Mouse (Mus musculus): ENCODE results near the gene Prpsap1. TPM values are rescaled to one million over a fixed set of nuclear protein-coding genes. Genes with fewer than 3 reads are reported as not detected.

The Prpsap1 gene
- total and polyA plus RNA-seq, 3 experiments = 79.8 to 114 (median 114) TPM

GRCm38 (mm10) chr11:116433356-116434286 is 60.4 kb downstream of the Prpsap1 start, which contains the start of gene Ubald2:
TSS of gene Ubald2 (plus strand) at chr11:116434094.
- Histone ChIP-seq H3K4me3 (replicated peaks in 1 of 3; ENCODE audit: low read depth in 2 of 3, low read length in 2 of 3, poor library complexity in 1 of 3) (peak within 1 kb of the TSS; percentile 67 to 83 (median 74)), H3K79me2 (replicated peaks; ENCODE audit: control insufficient read depth, extremely low read depth, insufficient read depth, poor library complexity, severe bottlenecking) (peaks cover 37% of the 10 kb centered on the region), H3K36me3 (replicated peaks in 1 of 2; ENCODE audit: control insufficient read depth in 1 of 2, insufficient read depth in 1 of 2, low read length in 1 of 2) (peaks cover 16 to 24% of the 10 kb centered on the region in 2 experiments), H3K9me3 (replicated peaks; ENCODE audit: low read length) (no peaks in the 10 kb centered on the region), H3K4me2 (ENCODE audit: insufficient read depth, low read depth, poor library complexity, severe bottlenecking) (peak within 1 kb of the TSS; percentile 79), H3K9ac (ENCODE audit: insufficient read depth, low read depth) (peak within 1 kb of the TSS; percentile 95), H3K27me3 (replicated peaks) (no peaks in the 10 kb centered on the region), H3K4me1 (ENCODE audit: control insufficient read depth in 1 of 2, insufficient read depth in 2 of 2) (peaks cover 30 to 66% of the 10 kb centered on the region in 2 experiments), H3K27ac (ENCODE audit: insufficient read depth, low read depth) (peak within 1 kb of the TSS; percentile 98)
- in situ Hi-C loops (cut with MboI; ENCODE audit: low pct_ligation_motif_present, low pct_unique_long_range_greater_than_20kb, low sequenced_read_pairs) (no loop called here), dilution Hi-C loops (cut with MboI; ENCODE audit: extremely low pct_ligation_motif_present, extremely low pct_unique_long_range_greater_than_20kb, low sequenced_read_pairs) (no loop called here)
- DNase-seq (ENCODE audit: extremely low read depth) = peak; percentile 100
- peak; percentile 42; the same call in 1 of the 2 replicates for TF ChIP-seq ZC3H11A (IDR thresholded peaks at IDR 0.05; ENCODE audit: low read depth, low read length)
- peak; percentile 89; the same call in 1 of the 2 replicates for TF ChIP-seq CHD1 (IDR thresholded peaks at IDR 0.05; ENCODE audit: low read depth, low read length)
- peak; percentile 98 for TF ChIP-seq RCOR1 (conservative IDR thresholded peaks at IDR 0.05; ENCODE audit: low read depth, low read length)
- TF ChIP-seq ZKSCAN1 (IDR thresholded peaks at IDR 0.05; ENCODE audit: borderline replicate concordance, low read depth, low read length) = no peak
- TF ChIP-seq MEF2A (IDR thresholded peaks at IDR 0.05; ENCODE audit: borderline replicate concordance, low read depth, low read length) = peak; percentile 99
- TF ChIP-seq USF2 (conservative IDR thresholded peaks at IDR 0.05; ENCODE audit: low read depth, low read length) = no peak
- peak; percentile 99 for TF ChIP-seq JUN (IDR thresholded peaks at IDR 0.05; ENCODE audit: insufficient read depth, low read depth, low read length)
- peak; percentile 40; the same call in 1 of the 2 replicates for TF ChIP-seq POLR2AphosphoS2 (IDR thresholded peaks at IDR 0.05; ENCODE audit: low read depth, low read length)
- TF ChIP-seq SIN3A (IDR thresholded peaks at IDR 0.05; ENCODE audit: low read length) = peak; percentile 99
- peak; percentile 72; the same call in 1 of the 2 replicates for TF ChIP-seq POLR2A (IDR thresholded peaks at IDR 0.05; ENCODE audit: low read depth, low read length)
- peak; percentile 60 for TF ChIP-seq ELF1 (IDR thresholded peaks at IDR 0.05; ENCODE audit: low read depth, low read length)
- TF ChIP-seq JUND (conservative IDR thresholded peaks at IDR 0.05; ENCODE audit: low read depth, low read length) = peak; percentile 99
- peak; percentile 92 for TF ChIP-seq MAFK (IDR thresholded peaks at IDR 0.05; ENCODE audit: insufficient replicate concordance, low read length)
- peak; percentile 66 for TF ChIP-seq HCFC1 (IDR thresholded peaks at IDR 0.05; ENCODE audit: low read depth, low read length)
- TF ChIP-seq NELFE (IDR thresholded peaks at IDR 0.05; ENCODE audit: low read depth, low read length) = 0 out of 2 replicates have a peak, but pooled peaks have one; percentile 49
- TF ChIP-seq CTCF (conservative IDR thresholded peaks at IDR 0.05 in 1 of 2, IDR thresholded peaks at IDR 0.05 in 1 of 2; ENCODE audit: low read depth in 2 of 2, low read length in 2 of 2) = no peak
- peak; percentile 30 for TF ChIP-seq RAD21 (IDR thresholded peaks at IDR 0.05; ENCODE audit: low read depth, low read length)
- TF ChIP-seq UBTF (IDR thresholded peaks at IDR 0.05; ENCODE audit: low read depth, low read length) = 0 out of 2 replicates have a peak, but pooled peaks have one; percentile 72
- peak; percentile 41 for TF ChIP-seq SMC3 (IDR thresholded peaks at IDR 0.05; ENCODE audit: low read depth, low read length)
- TF ChIP-seq MYC (IDR thresholded peaks at IDR 0.05; ENCODE audit: low read depth, low read length) = peak; percentile 98
- TF ChIP-seq EP300 (IDR thresholded peaks at IDR 0.05; ENCODE audit: low read length) = peak; percentile 99
- TF ChIP-seq GABPA (IDR thresholded peaks at IDR 0.05; ENCODE audit: insufficient replicate concordance, low read depth, low read length) = no peak
- no peak; the same call in 1 of the 2 replicates for TF ChIP-seq ZMIZ1 (IDR thresholded peaks at IDR 0.05; ENCODE audit: low read depth, low read length)
- no peak for TF ChIP-seq PAX5 (IDR thresholded peaks at IDR 0.05; ENCODE audit: low read length)
- TF ChIP-seq BHLHE40 (IDR thresholded peaks at IDR 0.05; ENCODE audit: low read depth, low read length) = peak; percentile 92
- TF ChIP-seq IRF4 (IDR thresholded peaks at IDR 0.05; ENCODE audit: low read depth, low read length) = peak; percentile 99
- peak; percentile 78 for TF ChIP-seq MAX (IDR thresholded peaks at IDR 0.05; ENCODE audit: low read length)
- peak; percentile 82 for TF ChIP-seq TCF12 (IDR thresholded peaks at IDR 0.05; ENCODE audit: low read depth, low read length)
- TF ChIP-seq E2F4 (IDR thresholded peaks at IDR 0.05; ENCODE audit: insufficient replicate concordance, low read depth, low read length) = peak; percentile 75; the same call in 1 of the 2 replicates
- TF ChIP-seq MAZ (IDR thresholded peaks at IDR 0.05; ENCODE audit: low read depth, low read length) = peak; percentile 98
- TF ChIP-seq ETS1 (conservative IDR thresholded peaks at IDR 0.05; ENCODE audit: low read depth, low read length) = peak; percentile 100
- peak; percentile 96 for TF ChIP-seq CHD2 (IDR thresholded peaks at IDR 0.05; ENCODE audit: low read length)
- peak; percentile 70; the same call in 1 of the 2 replicates for TF ChIP-seq TBP (conservative IDR thresholded peaks at IDR 0.05; ENCODE audit: low read depth, low read length)
- no peak for TF ChIP-seq USF1 (IDR thresholded peaks at IDR 0.05; ENCODE audit: low read depth, low read length)
- TF ChIP-seq ZNF384 (IDR thresholded peaks at IDR 0.05; ENCODE audit: low read depth, low read length) = peak; percentile 88
- peak; percentile 38; the same call in 1 of the 2 replicates for TF ChIP-seq KAT2A (IDR thresholded peaks at IDR 0.05; ENCODE audit: insufficient replicate concordance, low read length)
- TF ChIP-seq MXI1 (IDR thresholded peaks at IDR 0.05; ENCODE audit: low read depth, low read length) = peak; percentile 73; the same call in 1 of the 2 replicates

Data from CH12.LX (cell line).